Mouse (Mus musculus): Measurements from ENCODE around the gene Epas1. TPM values are rescaled to one million over a fixed set of nuclear protein-coding genes. Genes with fewer than 3 reads are reported as not detected.

The Epas1 gene
- polyA plus RNA-seq, 1 experiment from 2014 or later = 5.3 TPM

Other genes starting within 250 kb of the Epas1 start
- 0.19 and 0.34 TPM in 2 replicates for gene Gm10309, start 248.5 kb upstream of the Epas1 start, polyA plus RNA-seq (2015; fragmentation: Nextera tagmentation; extraction: Ambion mirVana)
- gene Tmem247, start 163.6 kb downstream of the Epas1 start, polyA plus RNA-seq (2015; fragmentation: Nextera tagmentation; extraction: Ambion mirVana) = not detected in 2 replicates
- gene Atp6v1e2, start 194.2 kb downstream of the Epas1 start, polyA plus RNA-seq (2015; fragmentation: Nextera tagmentation; extraction: Ambion mirVana) = 0.18 TPM in 1 of 2 replicates, not detected in the other
- gene Rhoq, start 209.4 kb downstream of the Epas1 start, polyA plus RNA-seq (2015; fragmentation: Nextera tagmentation; extraction: Ambion mirVana) = 9.0 and 11.1 TPM in 2 replicates

Data from stomach, embryonic 16.5 days (tissue).